Mouse (Mus musculus): Measurements from ENCODE around the gene Limch1. TPM values are rescaled to one million over a fixed set of nuclear protein-coding genes. Genes with fewer than 3 reads are reported as not detected.
A peak's percentile ranks its signal among the peaks of the same experiment; 100 is the strongest.

Gene Limch1
- polyA plus RNA-seq, 1 experiment, result 23.9 TPM

DNA sequence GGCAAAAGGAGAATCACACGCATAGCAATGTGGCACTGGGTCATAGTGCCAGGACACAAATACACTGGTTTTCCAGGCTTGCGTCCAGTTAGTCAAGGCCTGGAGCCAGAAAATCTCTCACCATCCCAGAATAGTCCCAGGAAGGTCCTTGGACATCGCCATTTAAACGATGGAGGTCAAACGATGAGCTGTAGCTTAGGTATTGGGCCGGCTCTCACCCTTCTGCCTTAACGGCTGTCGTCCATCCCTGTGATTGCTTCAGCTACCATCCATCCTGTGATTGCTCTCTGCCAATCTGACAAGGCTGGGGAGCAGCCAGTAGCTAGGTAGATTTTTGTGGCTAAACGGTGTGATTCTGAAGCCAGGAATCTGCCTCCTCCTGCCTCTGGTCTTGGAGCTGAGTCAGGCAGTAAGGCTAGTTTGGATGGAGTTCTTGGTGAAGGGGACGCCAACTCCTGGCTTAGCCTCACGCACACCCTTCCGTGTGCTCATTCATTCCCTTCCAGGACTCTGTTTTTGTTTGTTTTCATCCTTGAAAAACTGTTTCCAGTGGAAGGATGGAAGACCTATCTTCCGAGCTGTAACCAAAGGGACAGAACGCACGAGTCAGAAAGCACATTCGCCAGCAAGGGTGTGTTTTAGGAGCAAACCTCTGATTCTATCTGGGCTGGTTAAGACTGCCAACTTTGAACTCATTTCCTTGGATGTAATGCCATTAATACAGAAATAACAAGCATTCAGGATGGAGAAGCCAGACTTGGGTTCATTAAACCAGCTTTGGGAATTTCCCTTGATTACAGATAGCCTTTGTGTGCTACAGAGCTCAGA is 265.6 kb downstream of the Limch1 start:
- H3K27me3 ChIP-seq (ENCODE audit: control insufficient read depth, insufficient read depth, low read length), result no peaks in the 10 kb centered on the region
- no peak overlapping the region for H3K4me3 ChIP-seq (ENCODE audit: control insufficient read depth, low read depth, low read length)
- H3K36me3 ChIP-seq (ENCODE audit: control insufficient read depth, insufficient read depth, low read length), result no peaks in the 10 kb centered on the region
- no peaks in the 10 kb centered on the region for H3K4me1 ChIP-seq (ENCODE audit: control insufficient read depth, insufficient read depth, low read length)
- H3K27ac ChIP-seq (ENCODE audit: control insufficient read depth, insufficient read depth, low read depth, low read length), result no peak overlapping the region
- TF ChIP-seq CTCF (IDR thresholded peaks at IDR 0.05; ENCODE audit: control insufficient read depth, insufficient read depth, insufficient replicate concordance, low read depth, low read length) (no peak), POLR2A (IDR thresholded peaks at IDR 0.05; ENCODE audit: control insufficient read depth, low read depth, low read length) (no peak)

DNA sequence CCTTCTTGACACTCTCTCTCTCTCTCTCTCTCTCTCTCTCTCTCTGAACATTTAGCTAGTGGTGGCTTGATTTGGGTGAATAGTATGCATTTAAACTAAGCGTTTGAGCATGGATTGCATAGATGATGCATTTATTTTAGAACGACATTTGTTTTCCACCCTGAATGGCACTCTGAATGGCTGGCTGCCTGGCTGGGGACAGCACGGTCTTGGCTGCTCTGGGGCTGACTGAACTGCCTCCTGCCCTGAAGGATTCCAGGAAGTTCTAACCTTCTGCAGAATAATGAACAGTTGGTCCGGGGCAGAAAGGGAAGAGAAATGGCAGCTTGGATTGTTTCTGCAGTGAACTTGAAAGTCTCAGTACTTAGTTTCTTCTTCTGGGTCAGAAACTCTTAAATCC is 266.4 kb downstream of the Limch1 start:
- Histone ChIP-seq H3K4me3 (ENCODE audit: control insufficient read depth, low read depth, low read length) (no peak overlapping the region), H3K36me3 (ENCODE audit: control insufficient read depth, insufficient read depth, low read length) (no peaks in the 10 kb centered on the region), H3K27ac (ENCODE audit: control insufficient read depth, insufficient read depth, low read depth, low read length) (no peak overlapping the region), H3K27me3 (ENCODE audit: control insufficient read depth, insufficient read depth, low read length) (no peaks in the 10 kb centered on the region), H3K4me1 (ENCODE audit: control insufficient read depth, insufficient read depth, low read length) (no peaks in the 10 kb centered on the region)
- TF ChIP-seq POLR2A (IDR thresholded peaks at IDR 0.05; ENCODE audit: control insufficient read depth, low read depth, low read length) (no peak), CTCF (IDR thresholded peaks at IDR 0.05; ENCODE audit: control insufficient read depth, insufficient read depth, insufficient replicate concordance, low read depth, low read length) (no peak)

DNA sequence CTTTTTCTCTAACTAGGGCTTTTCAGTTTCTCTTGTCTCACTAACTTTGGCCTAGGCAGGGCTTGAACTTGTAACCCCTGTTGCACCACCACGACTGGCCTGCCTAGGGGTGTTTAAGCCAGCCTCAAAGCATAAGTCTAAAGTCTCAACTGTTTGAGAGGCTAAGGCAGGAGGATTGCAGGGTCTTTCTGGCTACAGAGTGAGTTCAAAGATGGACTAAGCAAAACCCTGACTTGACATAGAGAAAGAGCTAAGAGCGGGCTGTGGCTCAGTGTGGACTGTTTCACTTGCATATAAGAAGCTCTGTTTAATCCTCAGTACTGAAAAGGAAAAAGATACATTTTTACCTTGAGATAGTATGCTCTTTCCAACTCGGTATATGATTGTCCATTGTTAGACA is 268.3 kb downstream of the Limch1 start:
- no peak for TF ChIP-seq CTCF (IDR thresholded peaks at IDR 0.05; ENCODE audit: control insufficient read depth, insufficient read depth, insufficient replicate concordance, low read depth, low read length)
- TF ChIP-seq POLR2A (IDR thresholded peaks at IDR 0.05; ENCODE audit: control insufficient read depth, low read depth, low read length), result no peak
- Histone ChIP-seq H3K36me3 (ENCODE audit: control insufficient read depth, insufficient read depth, low read length) (no peaks in the 10 kb centered on the region), H3K4me1 (ENCODE audit: control insufficient read depth, insufficient read depth, low read length) (no peaks in the 10 kb centered on the region), H3K4me3 (ENCODE audit: control insufficient read depth, low read depth, low read length) (no peak overlapping the region; the same call in 1 of the 2 replicates), H3K27ac (ENCODE audit: control insufficient read depth, insufficient read depth, low read depth, low read length) (no peak overlapping the region), H3K27me3 (ENCODE audit: control insufficient read depth, insufficient read depth, low read length) (no peaks in the 10 kb centered on the region)

DNA sequence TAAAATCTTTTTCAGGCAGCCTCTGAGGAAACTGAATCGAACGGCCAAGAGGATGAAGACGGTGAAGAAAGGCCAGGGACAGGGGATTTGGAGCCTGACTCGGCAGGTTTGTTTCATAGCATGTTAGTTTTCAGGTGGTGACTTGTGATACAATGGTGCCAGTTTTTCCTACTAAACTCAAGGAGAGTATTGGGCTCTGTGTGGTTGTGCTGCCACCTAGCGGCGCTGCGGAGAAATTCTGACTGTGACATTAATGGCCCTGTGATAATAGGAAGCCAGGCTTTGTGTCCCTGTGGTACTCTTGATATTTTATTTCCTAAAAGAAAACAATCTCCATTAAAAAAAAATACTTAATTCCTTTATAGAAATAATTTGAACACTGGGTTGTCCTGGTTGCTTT is 270.8 kb downstream of the Limch1 start:
- Histone ChIP-seq H3K27ac (ENCODE audit: control insufficient read depth, insufficient read depth, low read depth, low read length) (no peak overlapping the region), H3K27me3 (ENCODE audit: control insufficient read depth, insufficient read depth, low read length) (no peaks in the 10 kb centered on the region), H3K4me3 (ENCODE audit: control insufficient read depth, low read depth, low read length) (no peak overlapping the region), H3K4me1 (ENCODE audit: control insufficient read depth, insufficient read depth, low read length) (no peaks in the 10 kb centered on the region), H3K36me3 (ENCODE audit: control insufficient read depth, insufficient read depth, low read length) (no peaks in the 10 kb centered on the region)
- TF ChIP-seq POLR2A (IDR thresholded peaks at IDR 0.05; ENCODE audit: control insufficient read depth, low read depth, low read length) (no peak), CTCF (IDR thresholded peaks at IDR 0.05; ENCODE audit: control insufficient read depth, insufficient read depth, insufficient replicate concordance, low read depth, low read length) (peak; percentile 67; the same call in 1 of the 2 replicates)

DNA sequence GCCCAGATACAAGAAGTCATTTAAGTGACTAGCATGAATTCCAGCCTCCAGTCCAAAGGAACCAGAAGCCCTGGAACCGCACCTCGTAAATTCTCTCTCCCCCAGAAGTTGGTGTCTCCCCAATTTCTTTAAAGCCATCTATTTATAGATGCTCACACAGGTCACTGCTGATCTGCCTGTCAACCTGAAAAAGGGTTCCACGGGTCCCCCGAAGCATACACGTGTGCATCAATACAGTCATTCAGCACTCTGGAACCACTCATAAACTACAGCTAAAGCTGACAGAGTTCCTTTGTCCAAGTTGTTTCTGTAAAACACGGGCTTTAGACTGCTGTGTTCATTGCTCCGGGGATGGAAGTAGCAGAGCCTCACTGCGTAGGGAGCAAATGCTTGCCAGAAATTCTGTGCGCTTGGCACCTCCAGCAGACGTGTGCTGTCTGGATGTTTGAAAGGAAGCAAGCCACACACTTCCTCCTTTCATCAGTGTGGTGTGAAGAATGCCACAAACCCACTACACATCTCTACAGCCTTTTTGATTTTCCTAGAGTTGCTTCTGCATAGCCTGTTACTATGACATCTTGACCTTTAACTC is 278.9 kb downstream of the Limch1 start:
- Histone ChIP-seq H3K36me3 (ENCODE audit: control insufficient read depth, insufficient read depth, low read length) (no peaks in the 10 kb centered on the region), H3K4me1 (ENCODE audit: control insufficient read depth, insufficient read depth, low read length) (no peaks in the 10 kb centered on the region), H3K27ac (ENCODE audit: control insufficient read depth, insufficient read depth, low read depth, low read length) (no peak overlapping the region), H3K27me3 (ENCODE audit: control insufficient read depth, insufficient read depth, low read length) (no peaks in the 10 kb centered on the region), H3K4me3 (ENCODE audit: control insufficient read depth, low read depth, low read length) (no peak overlapping the region)
- TF ChIP-seq CTCF (IDR thresholded peaks at IDR 0.05; ENCODE audit: control insufficient read depth, insufficient read depth, insufficient replicate concordance, low read depth, low read length) (no peak), POLR2A (IDR thresholded peaks at IDR 0.05; ENCODE audit: control insufficient read depth, low read depth, low read length) (no peak)

DNA sequence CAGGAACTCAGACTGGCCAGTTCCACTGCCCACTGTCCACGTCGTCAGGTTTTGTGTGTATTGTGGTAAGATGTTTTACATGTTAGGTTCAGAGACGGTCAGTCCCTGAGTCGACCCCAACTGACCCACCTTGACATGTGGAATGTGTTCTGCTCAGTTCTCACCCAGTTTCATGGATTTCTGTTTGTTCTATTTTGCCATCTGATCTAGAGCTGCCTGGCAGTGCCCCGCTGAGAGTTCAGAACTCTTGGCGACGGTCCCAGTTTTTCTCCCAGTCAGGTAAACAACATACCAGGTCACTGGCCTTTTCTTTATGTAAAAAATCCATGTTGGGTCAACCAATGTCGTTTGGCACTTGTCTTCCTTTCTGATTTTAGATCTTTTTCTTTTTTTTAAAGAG is 279.5 kb downstream of the Limch1 start:
- H3K27me3 ChIP-seq (ENCODE audit: control insufficient read depth, insufficient read depth, low read length), result no peaks in the 10 kb centered on the region
- H3K27ac ChIP-seq (ENCODE audit: control insufficient read depth, insufficient read depth, low read depth, low read length), result no peak overlapping the region
- no peak overlapping the region for H3K4me3 ChIP-seq (ENCODE audit: control insufficient read depth, low read depth, low read length)
- no peaks in the 10 kb centered on the region for H3K4me1 ChIP-seq (ENCODE audit: control insufficient read depth, insufficient read depth, low read length)
- TF ChIP-seq CTCF (IDR thresholded peaks at IDR 0.05; ENCODE audit: control insufficient read depth, insufficient read depth, insufficient replicate concordance, low read depth, low read length) (no peak), POLR2A (IDR thresholded peaks at IDR 0.05; ENCODE audit: control insufficient read depth, low read depth, low read length) (no peak)
- no peaks in the 10 kb centered on the region for H3K36me3 ChIP-seq (ENCODE audit: control insufficient read depth, insufficient read depth, low read length)

DNA sequence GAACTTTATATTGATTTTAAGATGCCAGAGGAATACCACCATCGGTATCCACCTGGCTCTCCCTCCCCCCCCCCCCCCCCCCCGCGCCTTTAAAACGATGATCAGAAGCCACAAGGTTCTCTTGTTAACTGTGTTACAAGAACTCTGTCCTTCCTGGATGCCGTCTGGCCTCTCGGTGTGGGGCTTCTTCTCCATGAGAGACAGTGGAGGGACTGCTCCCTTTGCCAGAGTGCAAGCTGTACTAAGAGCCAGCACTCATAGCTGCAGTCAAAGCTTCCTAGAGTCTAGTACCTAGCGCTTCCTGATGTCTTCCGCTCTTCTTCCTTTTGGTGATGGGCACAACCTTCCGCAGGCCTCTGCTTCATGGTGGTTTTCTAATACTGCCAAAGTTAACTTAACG is 280.0 kb downstream of the Limch1 start:
- no peaks in the 10 kb centered on the region for H3K27me3 ChIP-seq (ENCODE audit: control insufficient read depth, insufficient read depth, low read length)
- no peak overlapping the region for H3K27ac ChIP-seq (ENCODE audit: control insufficient read depth, insufficient read depth, low read depth, low read length)
- no peaks in the 10 kb centered on the region for H3K4me1 ChIP-seq (ENCODE audit: control insufficient read depth, insufficient read depth, low read length)
- no peak overlapping the region for H3K4me3 ChIP-seq (ENCODE audit: control insufficient read depth, low read depth, low read length)
- TF ChIP-seq POLR2A (IDR thresholded peaks at IDR 0.05; ENCODE audit: control insufficient read depth, low read depth, low read length) (no peak), CTCF (IDR thresholded peaks at IDR 0.05; ENCODE audit: control insufficient read depth, insufficient read depth, insufficient replicate concordance, low read depth, low read length) (no peak)
- no peaks in the 10 kb centered on the region for H3K36me3 ChIP-seq (ENCODE audit: control insufficient read depth, insufficient read depth, low read length)
